Comparison of ENCODE assay signal across 7 mouse cellular contexts in the genomic region with DNA sequence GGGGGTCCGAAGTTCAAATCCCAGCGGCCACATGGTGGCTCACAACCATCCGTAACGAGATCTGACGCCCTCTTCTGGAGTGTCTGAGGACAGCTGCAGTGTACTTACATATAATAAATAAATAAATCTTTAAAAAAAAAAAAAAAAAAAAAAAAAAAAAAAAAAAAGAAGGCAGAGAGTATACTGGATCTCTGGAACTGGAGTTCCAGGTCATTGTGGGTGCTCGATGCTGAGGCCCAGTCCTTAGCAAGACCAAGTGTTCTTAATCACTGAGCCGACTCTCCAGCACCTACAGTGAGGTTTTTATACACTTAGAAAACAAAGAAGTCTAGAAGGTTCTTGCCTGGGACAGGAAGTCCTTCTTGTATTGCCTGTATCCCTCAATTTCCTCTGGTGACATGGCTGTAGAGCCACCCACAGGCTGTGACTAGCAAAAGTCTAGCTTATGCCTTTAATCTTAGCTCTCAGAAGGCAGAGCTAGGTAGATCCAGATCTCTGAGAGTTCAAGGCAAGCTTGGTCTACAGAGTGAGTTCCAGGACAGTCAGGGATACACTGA. TPM values are rescaled to one million over a fixed set of nuclear protein-coding genes. Genes with fewer than 3 reads are reported as not detected.
DNase-seq lines count a peak whose midpoint lies in the region; TF ChIP-seq lines count a peak whose summit lies in the region.
"Not testable (repeated sequence)": the region's sequence is repeated elsewhere in the genome, so short reads cannot be mapped to it uniquely, and the experiment has no call there.
"Had no signal": no experiment of that assay in that cellular context is flagged by ENCODE, and none has a peak within 500 bp of the region (broad histone marks: within the 10 kb centered on the region; RNA-seq: fewer than 3 reads in every experiment).

No protein-coding gene starts in this region.

- H3K4me1 ChIP-seq in ES-E14 (ENCODE audit: control insufficient read depth in 2 of 2, insufficient read depth in 2 of 2, low read length in 2 of 2, poor library complexity in 1 of 2), result peaks cover 2 to 15% of the 10 kb centered on the region in 2 experiments; a peak in 3 of 4 replicates

- peak; percentile 60 for DNase-seq in 416B (ENCODE audit: low read depth)
- peak; percentile 48 for DNase-seq in CD4-positive, CD25-positive, alpha-beta regulatory T cell, adult 2 months (ENCODE audit: low read depth, low spot score)
- not testable (repeated sequence) for DNase-seq in ES-E14 (ENCODE audit: low read depth, low spot score)
- DNase-seq in T-cell, adult 2 months (ENCODE audit: low spot score), result peak; percentile 38
- peak; percentile 34 for DNase-seq in induced T-regulatory cell, adult 2 months (ENCODE audit: low read depth)
- peak; percentile 76 for DNase-seq in naive thymus-derived CD4-positive, alpha-beta T cell, adult 2 months (ENCODE audit: low read depth)

- not testable (repeated sequence) for H3K9me3 ChIP-seq in ES-E14 (ENCODE audit: control insufficient read depth, insufficient read depth, low read depth, low read length)

- H3K9ac ChIP-seq in ES-E14 (ENCODE audit: insufficient read depth, low read depth, low read length, poor library complexity, severe bottlenecking), result not testable (repeated sequence)

- not testable (repeated sequence) for H3K27ac ChIP-seq in ES-E14 (ENCODE audit: insufficient read depth, low read depth, low read length, poor library complexity, severe bottlenecking)

- in situ Hi-C loops in ES-E14 (cut with MboI; ENCODE audit: low sequenced_read_pairs in 2 of 2, unreplicated experiment in 2 of 2), result not testable (repeated sequence)

- H3K36me3 ChIP-seq in ES-E14 (ENCODE audit: control insufficient read depth, insufficient read depth, low read length, poor library complexity, severe bottlenecking), result not testable (repeated sequence)

- H3K4me3 ChIP-seq in ES-E14 (ENCODE audit: insufficient read depth in 1 of 2, low read depth in 1 of 2, low read length in 2 of 2, poor library complexity in 1 of 2, severe bottlenecking in 1 of 2), result not testable (repeated sequence)

TF ChIP-seq in ES-E14, 5 proteins besides CTCF, POLR2A, EP300 and RAD21:
- peak; percentile 92 for TF ChIP-seq ZNF384 (IDR thresholded peaks at IDR 0.05; ENCODE audit: low read depth, low read length)

RNA-seq across cellular contexts. Expression of a gene that starts 14.6 kb away (rescaled TPM):
- 80.8 and 115 TPM in 2 replicates for total RNA-seq in ES-E14 (2012; rRNA removed)

RNA-seq across cellular contexts. Expression of a gene that starts 32.3 kb away (rescaled TPM):
- total RNA-seq in ES-E14 (2012; rRNA removed), result 2.7 and 3.4 TPM in 2 replicates
- total RNA-seq: common myeloid progenitor, adult 5-6 weeks had no signal

RNA-seq across cellular contexts. Expression of a gene that starts 37.3 kb away (rescaled TPM):
- total RNA-seq in ES-E14 (2012; rRNA removed), result 205 and 290 TPM in 2 replicates

RNA-seq across cellular contexts. Expression of a gene that starts 38.9 kb away (rescaled TPM):
- 25.4 and 31.2 TPM in 2 replicates for total RNA-seq in ES-E14 (2012; rRNA removed)

RNA-seq across cellular contexts. Expression of a gene that starts 45.8 kb away (rescaled TPM):
- total RNA-seq in ES-E14 (2012; rRNA removed), result 69.6 and 105 TPM in 2 replicates
